Comparison of ENCODE assay signal across 8 mouse cellular contexts in the genomic region with DNA sequence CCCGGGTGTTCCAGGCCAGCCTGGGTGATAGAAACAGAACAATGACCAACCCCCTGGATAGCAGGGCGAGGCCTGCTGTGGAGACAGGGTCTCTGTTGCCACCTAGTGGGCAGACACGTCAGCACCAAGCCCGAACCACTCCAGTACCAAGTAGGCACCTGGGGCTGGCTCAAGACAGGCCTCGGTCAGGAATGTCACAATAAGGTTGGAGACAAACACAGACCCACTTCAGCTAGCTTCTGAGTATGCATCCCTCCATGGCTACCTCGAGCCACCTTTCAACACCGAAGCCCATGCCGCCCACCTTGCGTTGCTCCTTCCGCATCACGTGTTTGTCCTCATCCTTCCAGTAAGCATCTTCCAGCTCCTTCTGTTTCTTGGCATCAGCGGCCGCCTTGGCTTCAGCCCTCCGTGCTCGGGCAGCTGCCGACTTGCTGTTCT. TPM values are rescaled to one million over a fixed set of nuclear protein-coding genes. Genes with fewer than 3 reads are reported as not detected.
DNase-seq lines count a peak whose midpoint lies in the region; ATAC-seq and TF ChIP-seq lines count a peak whose summit lies in the region.

No protein-coding gene starts in this region.

- TF ChIP-seq EP300 in liver, embryonic 14.5 days (IDR thresholded peaks at IDR 0.05; ENCODE audit: low read depth): no peak
- no peak for TF ChIP-seq EP300 in stomach, postnatal 0 days (optimal IDR thresholded peaks at IDR 0.05)

- peak; percentile 65 to 70 for DNase-seq in CD8-positive naive resting alpha-beta T cell, adult 2 months (ENCODE audit: low read depth in 2 of 2, low spot score in 2 of 2)
- DNase-seq in kidney, postnatal 14 days: peak; percentile 89
- peak; percentile 53 to 60 (median 58) for DNase-seq in liver, embryonic 14.5 days (ENCODE audit: low read depth in 3 of 3, low spot score in 3 of 3)
- peak; percentile 73 for DNase-seq in neural tube, embryonic 10.5 days (ENCODE audit: extremely low spot score, low spot score)
- DNase-seq in stomach, postnatal 0 days (ENCODE audit: low spot score): peak; percentile 83

- no peaks in the 10 kb centered on the region for H3K9me3 ChIP-seq in heart, embryonic 13.5 days
- H3K9me3 ChIP-seq in liver, embryonic 14.5 days (ENCODE audit: control insufficient read depth, low read length): no peaks in the 10 kb centered on the region
- no peaks in the 10 kb centered on the region for H3K9me3 ChIP-seq in stomach, postnatal 0 days (ENCODE audit: control insufficient read depth, low read length)

- no peak overlapping the region for H3K27ac ChIP-seq in bone marrow, adult 2 months (ENCODE audit: control insufficient read depth, insufficient read depth, low read depth, low read length, poor library complexity)
- H3K27ac ChIP-seq in embryonic fibroblast, embryonic 13.5 days (ENCODE audit: insufficient read depth, low read length): no peak overlapping the region
- H3K27ac ChIP-seq in heart, embryonic 13.5 days (replicated peaks): no peak overlapping the region
- no peak overlapping the region for H3K27ac ChIP-seq in liver, embryonic 14.5 days
- no peak overlapping the region for H3K27ac ChIP-seq in stomach, postnatal 0 days (replicated peaks)

- TF ChIP-seq POLR2A in bone marrow, adult 2 months (IDR thresholded peaks at IDR 0.05; ENCODE audit: borderline replicate concordance, control insufficient read depth, low read depth, low read length): 0 out of 2 replicates have a peak, but pooled peaks have one; percentile 3
- TF ChIP-seq POLR2A in embryonic fibroblast, embryonic 13.5 days (IDR thresholded peaks at IDR 0.05; ENCODE audit: low read depth, low read length): no peak

- no peak overlapping the region for H3K4me2 ChIP-seq in heart, embryonic 13.5 days
- H3K4me2 ChIP-seq in liver, embryonic 14.5 days (ENCODE audit: low read depth): no peak overlapping the region
- no peak overlapping the region for H3K4me2 ChIP-seq in stomach, postnatal 0 days (replicated peaks; ENCODE audit: low read depth)

- ATAC-seq in heart, embryonic 13.5 days (ENCODE audit: extremely low read depth, insufficient number of reproducible peaks, low FRiP score, low TSS enrichment): no peak
- ATAC-seq in liver, embryonic 14.5 days (ENCODE audit: insufficient read depth): no peak
- ATAC-seq in stomach, postnatal 0 days (ENCODE audit: low FRiP score, low TSS enrichment): peak; percentile 38

- H3K36me3 ChIP-seq in heart, embryonic 13.5 days: peaks cover 13% of the 10 kb centered on the region
- H3K36me3 ChIP-seq in liver, embryonic 14.5 days (replicated peaks; ENCODE audit: control insufficient read depth, insufficient read depth, low read depth): no peaks in the 10 kb centered on the region
- 0 out of 2 replicates have a peak, but pooled peaks cover 2% of the 10 kb centered on the region for H3K36me3 ChIP-seq in stomach, postnatal 0 days (ENCODE audit: control insufficient read depth, insufficient read depth, low read length)

- no peak overlapping the region for H3K4me3 ChIP-seq in bone marrow, adult 2 months (replicated peaks; ENCODE audit: control insufficient read depth, low read depth, low read length)
- H3K4me3 ChIP-seq in embryonic fibroblast, embryonic 13.5 days (ENCODE audit: insufficient read depth, low read length): no peak overlapping the region
- H3K4me3 ChIP-seq in heart, embryonic 13.5 days: no peak overlapping the region
- no peak overlapping the region for H3K4me3 ChIP-seq in liver, embryonic 14.5 days (ENCODE audit: insufficient read depth in 1 of 2, low read depth in 2 of 2, low read length in 2 of 2)
- H3K4me3 ChIP-seq in stomach, postnatal 0 days (ENCODE audit: low read depth, low read length): no peak overlapping the region

- 51% methylated on average over 16 of the region's 16 CpGs for whole genome bisulfite sequencing in bone marrow, adult 2 months
- WGBS in heart, embryonic 13.5 days: 43% methylated on average over 16 of the region's 16 CpGs
- 49% methylated on average over 16 of the region's 16 CpGs for WGBS in liver, embryonic 14.5 days (ENCODE audit: insufficient replicate concordance)
- 45% methylated on average over 16 of the region's 16 CpGs for WGBS in stomach, postnatal 0 days

- H3K27me3 ChIP-seq in heart, embryonic 13.5 days (replicated peaks): no peaks in the 10 kb centered on the region; the same call in none of the 2 replicates
- peaks cover 6% of the 10 kb centered on the region for H3K27me3 ChIP-seq in liver, embryonic 14.5 days (ENCODE audit: control insufficient read depth, insufficient read depth, low read length)
- H3K27me3 ChIP-seq in stomach, postnatal 0 days (ENCODE audit: control insufficient read depth, insufficient read depth, low read length): no peaks in the 10 kb centered on the region

- H3K9ac ChIP-seq in heart, embryonic 13.5 days: 0 out of 2 replicates have a peak overlapping the region, but pooled peaks have one; percentile 63
- no peak overlapping the region for H3K9ac ChIP-seq in liver, embryonic 14.5 days (replicated peaks)
- no peak overlapping the region for H3K9ac ChIP-seq in stomach, postnatal 0 days (ENCODE audit: low read length)

- TF ChIP-seq CTCF in bone marrow, adult 2 months (IDR thresholded peaks at IDR 0.05; ENCODE audit: control insufficient read depth, insufficient read depth, low read length): peak; percentile 98
- TF ChIP-seq CTCF in embryonic fibroblast, embryonic 13.5 days (IDR thresholded peaks at IDR 0.05; ENCODE audit: borderline replicate concordance, insufficient read depth, low read length): peak; percentile 97
- peak; percentile 99 for TF ChIP-seq CTCF in liver, embryonic 14.5 days (IDR thresholded peaks at IDR 0.05; ENCODE audit: low read depth)
- TF ChIP-seq CTCF in stomach, postnatal 0 days (IDR thresholded peaks at IDR 0.05; ENCODE audit: low read depth): peak; percentile 95

- peaks cover 5% of the 10 kb centered on the region for H3K4me1 ChIP-seq in bone marrow, adult 2 months (ENCODE audit: control insufficient read depth, insufficient read depth, low read length)
- no peaks in the 10 kb centered on the region for H3K4me1 ChIP-seq in embryonic fibroblast, embryonic 13.5 days (ENCODE audit: control insufficient read depth, insufficient read depth, low read length)
- H3K4me1 ChIP-seq in heart, embryonic 13.5 days: peaks cover 51% of the 10 kb centered on the region
- peaks cover 15 to 20% of the 10 kb centered on the region in 2 experiments for H3K4me1 ChIP-seq in liver, embryonic 14.5 days (replicated peaks; ENCODE audit: control insufficient read depth in 2 of 2, insufficient read depth in 2 of 2, low read length in 1 of 2)
- H3K4me1 ChIP-seq in stomach, postnatal 0 days (replicated peaks; ENCODE audit: control insufficient read depth, insufficient read depth): no peaks in the 10 kb centered on the region

RNA-seq across cellular contexts. Expression of a gene that starts 4.1 kb away (rescaled TPM):
- 27.6 and 41.7 TPM in 2 replicates for polyA plus RNA-seq in bone marrow, adult 2 months (2011; ENCODE audit: insufficient read depth, insufficient read length, low replicate concordance, missing spikeins)
- polyA plus RNA-seq in embryonic fibroblast, embryonic 13.5 days (2011; ENCODE audit: insufficient read length, low read depth, missing spikeins): 31.1 and 32.3 TPM in 2 replicates
- 88.5 and 89.0 TPM in 2 replicates for polyA plus RNA-seq in heart, embryonic 13.5 days (2015; fragmentation: Nextera tagmentation; extraction: Ambion mirVana)
- 20.4 and 34.3 TPM in 2 replicates for polyA plus RNA-seq in liver, embryonic 14.5 days (2012; rRNA removed)
- polyA plus RNA-seq in liver, embryonic 14.5 days (2014; fragmentation: Nextera tagmentation; extraction: Ambion mirVana): 54.1 and 56.3 TPM in 2 replicates
- 73.2 and 74.1 TPM in 2 replicates for polyA plus RNA-seq in stomach, postnatal 0 days (2015; fragmentation: Nextera tagmentation; extraction: Ambion mirVana)

RNA-seq across cellular contexts. Expression of a gene that starts 6.6 kb away (rescaled TPM):
- not detected in 2 replicates for polyA plus RNA-seq in bone marrow, adult 2 months (2011; ENCODE audit: insufficient read depth, insufficient read length, low replicate concordance, missing spikeins)
- polyA plus RNA-seq in embryonic fibroblast, embryonic 13.5 days (2011; ENCODE audit: insufficient read length, low read depth, missing spikeins): 1.7 and 2.7 TPM in 2 replicates
- polyA plus RNA-seq in heart, embryonic 13.5 days (2015; fragmentation: Nextera tagmentation; extraction: Ambion mirVana): 1.5 TPM in 2 replicates
- 0.27 and 0.34 TPM in 2 replicates for polyA plus RNA-seq in liver, embryonic 14.5 days (2012; rRNA removed)
- polyA plus RNA-seq in liver, embryonic 14.5 days (2014; fragmentation: Nextera tagmentation; extraction: Ambion mirVana): 0.08 and 0.17 TPM in 2 replicates
- 0.64 and 0.72 TPM in 2 replicates for polyA plus RNA-seq in stomach, postnatal 0 days (2015; fragmentation: Nextera tagmentation; extraction: Ambion mirVana)

RNA-seq across cellular contexts. Expression of a gene that starts 22.9 kb away (rescaled TPM):
- polyA plus RNA-seq in bone marrow, adult 2 months (2011; ENCODE audit: insufficient read depth, insufficient read length, low replicate concordance, missing spikeins): not detected in 2 replicates
- polyA plus RNA-seq in embryonic fibroblast, embryonic 13.5 days (2011; ENCODE audit: insufficient read length, low read depth, missing spikeins): 0.28 and 0.30 TPM in 2 replicates
- 0.06 and 0.09 TPM in 2 replicates for polyA plus RNA-seq in heart, embryonic 13.5 days (2015; fragmentation: Nextera tagmentation; extraction: Ambion mirVana)
- 0.06 and 0.10 TPM in 2 replicates for polyA plus RNA-seq in liver, embryonic 14.5 days (2012; rRNA removed)
- 0.03 and 0.05 TPM in 2 replicates for polyA plus RNA-seq in liver, embryonic 14.5 days (2014; fragmentation: Nextera tagmentation; extraction: Ambion mirVana)
- polyA plus RNA-seq in stomach, postnatal 0 days (2015; fragmentation: Nextera tagmentation; extraction: Ambion mirVana): 42.8 and 58.5 TPM in 2 replicates

RNA-seq across cellular contexts. Expression of a gene that starts 27.6 kb away (rescaled TPM):
- polyA plus RNA-seq in bone marrow, adult 2 months (2011; ENCODE audit: insufficient read depth, insufficient read length, low replicate concordance, missing spikeins): 1,290 and 1,544 TPM in 2 replicates
- 1,792 and 1,906 TPM in 2 replicates for polyA plus RNA-seq in embryonic fibroblast, embryonic 13.5 days (2011; ENCODE audit: insufficient read length, low read depth, missing spikeins)
- polyA plus RNA-seq in heart, embryonic 13.5 days (2015; fragmentation: Nextera tagmentation; extraction: Ambion mirVana): 3,040 and 3,097 TPM in 2 replicates
- polyA plus RNA-seq in liver, embryonic 14.5 days (2012; rRNA removed): 2,449 and 2,899 TPM in 2 replicates
- polyA plus RNA-seq in liver, embryonic 14.5 days (2014; fragmentation: Nextera tagmentation; extraction: Ambion mirVana): 3,155 and 3,211 TPM in 2 replicates
- polyA plus RNA-seq in stomach, postnatal 0 days (2015; fragmentation: Nextera tagmentation; extraction: Ambion mirVana): 4,207 and 4,214 TPM in 2 replicates

RNA-seq across cellular contexts. Expression of a gene that starts 30.1 kb away (rescaled TPM):
- polyA plus RNA-seq in bone marrow, adult 2 months (2011; ENCODE audit: insufficient read depth, insufficient read length, low replicate concordance, missing spikeins): 19.1 and 44.8 TPM in 2 replicates
- polyA plus RNA-seq in embryonic fibroblast, embryonic 13.5 days (2011; ENCODE audit: insufficient read length, low read depth, missing spikeins): 4.4 and 4.5 TPM in 2 replicates
- polyA plus RNA-seq in heart, embryonic 13.5 days (2015; fragmentation: Nextera tagmentation; extraction: Ambion mirVana): 1.9 and 2.4 TPM in 2 replicates
- polyA plus RNA-seq in liver, embryonic 14.5 days (2012; rRNA removed): 33.9 and 35.0 TPM in 2 replicates
- 9.5 and 14.3 TPM in 2 replicates for polyA plus RNA-seq in liver, embryonic 14.5 days (2014; fragmentation: Nextera tagmentation; extraction: Ambion mirVana)
- polyA plus RNA-seq in stomach, postnatal 0 days (2015; fragmentation: Nextera tagmentation; extraction: Ambion mirVana): 6.6 and 6.8 TPM in 2 replicates

Comparison
In these comparisons a context has a peak if more than half of its experiments do, and no peak if none do; other contexts are left out.
1. RNA of a gene that starts 22.9 kb away (polyA plus RNA-seq): 42.8 to 58.5 TPM in stomach, postnatal 0 days; not detected in bone marrow, adult 2 months, 0.28 to 0.30 TPM in embryonic fibroblast, embryonic 13.5 days, 0.03 to 0.10 TPM in liver, embryonic 14.5 days and 0.06 to 0.09 TPM in heart, embryonic 13.5 days; every median in the first group is over 10 times any median in the second.
2. Peak in every context shown above with its lines, with median percentiles within 50 percentile points of each other: DNase-seq and CTCF ChIP-seq.